Mouse (Mus musculus) midbrain, embryonic 12.5 days (tissue): Measurements from ENCODE around the gene Nudt14. TPM values are rescaled to one million over a fixed set of nuclear protein-coding genes. Genes with fewer than 3 reads are reported as not detected.
A peak's percentile ranks its signal among the peaks of the same experiment; 100 is the strongest.

ENCODE experiments used
- ATAC-seq: fragments of 200-750 bp; cut with Nextera tagmentation; 2 replicates; pipeline ENCODE4 v1.8.0; 2017; ENCODE audit warnings: low read depth, moderate TSS enrichment, moderate library complexity; ENCODE audit not compliant: low FRiP score
- H3K27ac ChIP-seq: fragments of 300-500 bp; sonication (generic); replicated peaks from 2 replicates; pipeline ENCODE4 v1.5.1; 2016; ENCODE audit warnings: mild to moderate bottlenecking
- H3K27me3 ChIP-seq: fragments of 300-500 bp; sonication (generic); 2 replicates; pipeline ENCODE4 v1.6.1; 2016; ENCODE audit warnings: mild to moderate bottlenecking
- H3K36me3 ChIP-seq: fragments of 300-500 bp; sonication (generic); 2 replicates; pipeline ENCODE4 v1.6.1; 2016
- H3K4me1 ChIP-seq: fragments of 300-500 bp; sonication (generic); 2 replicates; pipeline ENCODE4 v1.6.1; 2016
- H3K4me2 ChIP-seq: fragments of 300-500 bp; sonication (generic); replicated peaks from 2 replicates; pipeline ENCODE4 v1.6.1; 2016; ENCODE audit warnings: mild to moderate bottlenecking, moderate library complexity
- H3K4me3 ChIP-seq: fragments of 300-500 bp; sonication (generic); 2 replicates; pipeline ENCODE4 v1.5.1; 2016; ENCODE audit warnings: mild to moderate bottlenecking
- H3K9ac ChIP-seq: fragments of 300-500 bp; sonication (generic); replicated peaks from 2 replicates; pipeline ENCODE4 v1.6.1; 2016; ENCODE audit warnings: mild to moderate bottlenecking, moderate library complexity
- H3K9me3 ChIP-seq: fragments of 300-500 bp; sonication (generic); 2 replicates; pipeline ENCODE4 v1.6.1; 2016; ENCODE audit warnings: mild to moderate bottlenecking
- WGBS: fragments of 180-500 bp; shearing (Covaris S2); methylation state at CpG from one replicate; pipeline ENCODE4 v1.1.7; 2016; 5-methylcytosine and 5-hydroxymethylcytosine counted together
- microRNA-seq: library from miRNA; unstranded; fragments of <30 nt; microRNA quantifications from one replicate; pipeline ENCODE4, GENCODE M21; 2017
- polyA plus RNA-seq: library from polyadenylated mRNA; unstranded; fragments of >200 nt; fragmentation: Nextera tagmentation; extraction: Ambion mirVana; gene quantifications from 2 replicates; pipeline ENCODE4 v1.2.1, GENCODE M21; 2016

The Nudt14 gene
- polyA plus RNA-seq, 1 experiment from 2014 or later, result 56.6 TPM

- Histone ChIP-seq H3K4me2 (no peak overlapping the region), H3K9ac (no peak overlapping the region), H3K4me1 (peaks cover 12% of the 10 kb centered on the region), H3K27ac (no peak overlapping the region), H3K9me3 (no peaks in the 10 kb centered on the region), H3K4me3 (no peak overlapping the region), H3K36me3 (no peaks in the 10 kb centered on the region), H3K27me3 (no peaks in the 10 kb centered on the region)
- no peak for ATAC-seq
- 91% methylated on average over 9 of the region's 9 CpGs for WGBS
Measured at GRCm38 (mm10) chr12:112900641-112901040, 41.3 kb downstream of the Nudt14 start.

- 72% methylated on average over 4 of the region's 4 CpGs for WGBS
- peaks cover 2% of the 10 kb centered on the region; the same call in 1 of the 2 replicates for H3K27me3 ChIP-seq
- peaks cover 12% of the 10 kb centered on the region for H3K4me1 ChIP-seq
- no peak for ATAC-seq
- H3K9ac ChIP-seq, result no peak overlapping the region
- no peak overlapping the region for H3K4me2 ChIP-seq
- H3K36me3 ChIP-seq, result no peaks in the 10 kb centered on the region
- H3K4me3 ChIP-seq, result no peak overlapping the region
- no peak overlapping the region for H3K27ac ChIP-seq
- H3K9me3 ChIP-seq, result no peaks in the 10 kb centered on the region
Measured at GRCm38 (mm10) chr12:112898960-112899359, 43.0 kb downstream of the Nudt14 start.

GRCm38 (mm10) chr12:112898351-112898750, 43.6 kb downstream of the Nudt14 start:
- H3K27me3 ChIP-seq, result peaks cover 3% of the 10 kb centered on the region; the same call in 1 of the 2 replicates
- no peaks in the 10 kb centered on the region for H3K36me3 ChIP-seq
- 0 out of 2 replicates have a peak overlapping the region, but pooled peaks have one; percentile 10 for H3K27ac ChIP-seq
- WGBS, result 78% methylated on average over 12 of the region's 12 CpGs
- no peak overlapping the region for H3K4me2 ChIP-seq
- peaks cover 12% of the 10 kb centered on the region for H3K4me1 ChIP-seq
- no peaks in the 10 kb centered on the region for H3K9me3 ChIP-seq
- H3K9ac ChIP-seq, result no peak overlapping the region; the same call in 1 of the 2 replicates
- no peak overlapping the region for H3K4me3 ChIP-seq
- ATAC-seq, result no peak

- Histone ChIP-seq H3K9me3 (no peaks in the 10 kb centered on the region), H3K27ac (0 out of 2 replicates have a peak overlapping the region, but pooled peaks have one; percentile 10), H3K27me3 (peaks cover 3% of the 10 kb centered on the region; the same call in 1 of the 2 replicates), H3K36me3 (no peaks in the 10 kb centered on the region), H3K4me3 (no peak overlapping the region), H3K9ac (no peak overlapping the region; the same call in 1 of the 2 replicates), H3K4me1 (peaks cover 12% of the 10 kb centered on the region), H3K4me2 (peak overlapping the region; percentile 34)
- peak; percentile 66 for ATAC-seq
- 44% methylated on average over 16 of the region's 16 CpGs for WGBS
Measured at GRCm38 (mm10) chr12:112897522-112898212, 44.3 kb downstream of the Nudt14 start.

GRCm38 (mm10) chr12:112894969-112895368, 47.0 kb downstream of the Nudt14 start:
- H3K36me3 ChIP-seq, result no peaks in the 10 kb centered on the region
- no peak overlapping the region for H3K4me3 ChIP-seq
- peaks cover 3% of the 10 kb centered on the region; the same call in 1 of the 2 replicates for H3K27me3 ChIP-seq
- H3K4me2 ChIP-seq, result no peak overlapping the region
- H3K9ac ChIP-seq, result no peak overlapping the region
- 79% methylated on average over 4 of the region's 4 CpGs for WGBS
- no peaks in the 10 kb centered on the region for H3K9me3 ChIP-seq
- ATAC-seq, result no peak
- peaks cover 12% of the 10 kb centered on the region for H3K4me1 ChIP-seq
- no peak overlapping the region for H3K27ac ChIP-seq

GRCm38 (mm10) chr12:112894303-112894884, 47.5 kb downstream of the Nudt14 start:
- Histone ChIP-seq H3K27ac (no peak overlapping the region), H3K9me3 (no peaks in the 10 kb centered on the region), H3K9ac (no peak overlapping the region), H3K4me2 (no peak overlapping the region), H3K4me3 (no peak overlapping the region), H3K27me3 (peaks cover 3% of the 10 kb centered on the region; the same call in 1 of the 2 replicates), H3K4me1 (peaks cover 12% of the 10 kb centered on the region), H3K36me3 (no peaks in the 10 kb centered on the region)
- no peak for ATAC-seq
- WGBS, result 81% methylated on average over 11 of the region's 11 CpGs

- no peak for ATAC-seq
- Histone ChIP-seq H3K9ac (no peak overlapping the region), H3K27ac (no peak overlapping the region), H3K4me2 (no peak overlapping the region), H3K4me1 (no peaks in the 10 kb centered on the region), H3K9me3 (no peaks in the 10 kb centered on the region), H3K4me3 (no peak overlapping the region), H3K27me3 (peaks cover 8% of the 10 kb centered on the region; the same call in 1 of the 2 replicates), H3K36me3 (no peaks in the 10 kb centered on the region)
- 68% methylated on average over 6 of the region's 7 CpGs for WGBS
Measured at GRCm38 (mm10) chr12:112885465-112885864, 56.5 kb downstream of the Nudt14 start.

Small RNA genes within 50 kb of the gene (microRNA-seq; reads per million reads assigned to microRNA genes)
- not detected for gene Mir6941

Other genes starting within 250 kb of the Nudt14 start
- gene Cep170b, start 221.7 kb downstream of the Nudt14 start, polyA plus RNA-seq, result 15.0 and 16.8 TPM in 2 replicates
- gene Pld4, start 181.5 kb downstream of the Nudt14 start, polyA plus RNA-seq, result 4.7 and 6.7 TPM in 2 replicates
- gene Ahnak2, start 139.5 kb downstream of the Nudt14 start, polyA plus RNA-seq, result 0.25 and 0.37 TPM in 2 replicates
- 16.7 and 18.5 TPM in 2 replicates for gene Clba1, start 133.2 kb downstream of the Nudt14 start, polyA plus RNA-seq
- 124 and 132 TPM in 2 replicates for gene Cdca4, start 112.7 kb downstream of the Nudt14 start, polyA plus RNA-seq
- gene Gpr132, start 73.9 kb downstream of the Nudt14 start, polyA plus RNA-seq, result not detected in 2 replicates
- 5.8 and 7.5 TPM in 2 replicates for gene Jag2, start 12.3 kb downstream of the Nudt14 start, polyA plus RNA-seq
- 26.8 and 28.6 TPM in 2 replicates for gene Btbd6, start 34.4 kb upstream of the Nudt14 start, polyA plus RNA-seq
- 75.9 and 76.2 TPM in 2 replicates for gene Brf1, start 58.6 kb upstream of the Nudt14 start, polyA plus RNA-seq
- 27.1 and 29.9 TPM in 2 replicates for gene Pacs2, start 72.4 kb upstream of the Nudt14 start, polyA plus RNA-seq
- not detected in 2 replicates for gene Tex22, start 132.4 kb upstream of the Nudt14 start, polyA plus RNA-seq
- gene Mta1, start 156.2 kb upstream of the Nudt14 start, polyA plus RNA-seq, result 19.3 and 20.4 TPM in 2 replicates
- gene Crip2, start 198.1 kb upstream of the Nudt14 start, polyA plus RNA-seq, result 257 and 284 TPM in 2 replicates
- 70.4 and 86.3 TPM in 2 replicates for gene Crip1, start 204.2 kb upstream of the Nudt14 start, polyA plus RNA-seq
- gene Tedc1, start 214.3 kb upstream of the Nudt14 start, polyA plus RNA-seq, result 43.5 and 44.3 TPM in 2 replicates
- 25.1 and 25.3 TPM in 2 replicates for gene Tmem121, start 243.8 kb upstream of the Nudt14 start, polyA plus RNA-seq